Mouse (Mus musculus): Measurements from ENCODE around the gene Clstn3. TPM values are rescaled to one million over a fixed set of nuclear protein-coding genes. Genes with fewer than 3 reads are reported as not detected.
"Not testable (repeated sequence)": the region's sequence is repeated elsewhere in the genome, so short reads cannot be mapped to it uniquely, and the experiment has no call there.

Clstn3 gene
- total RNA-seq, 2 experiments from 2014 or later = 371 to 377 TPM

DNA sequence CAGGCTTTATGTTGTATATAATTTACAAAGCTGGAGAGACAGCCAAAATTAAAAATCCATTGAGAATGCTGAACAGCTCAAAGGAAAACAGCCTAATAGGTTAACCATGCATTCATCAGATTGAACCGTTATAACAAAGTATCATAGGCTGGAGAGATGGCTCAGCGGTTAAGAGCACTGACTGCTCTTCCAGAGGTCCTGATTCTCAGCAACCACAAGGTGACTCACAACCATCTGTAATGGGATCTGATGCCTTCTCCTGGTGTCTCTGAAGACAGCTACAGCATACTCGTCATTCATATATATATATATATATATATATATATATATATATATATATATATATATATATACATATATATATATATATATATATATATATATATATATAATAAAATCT lies 19.2 kb upstream of the Clstn3 start:
- DNase-seq (ENCODE audit: low spot score in 2 of 2); intact Hi-C loops (cut with DNase I): not testable (repeated sequence)

DNA sequence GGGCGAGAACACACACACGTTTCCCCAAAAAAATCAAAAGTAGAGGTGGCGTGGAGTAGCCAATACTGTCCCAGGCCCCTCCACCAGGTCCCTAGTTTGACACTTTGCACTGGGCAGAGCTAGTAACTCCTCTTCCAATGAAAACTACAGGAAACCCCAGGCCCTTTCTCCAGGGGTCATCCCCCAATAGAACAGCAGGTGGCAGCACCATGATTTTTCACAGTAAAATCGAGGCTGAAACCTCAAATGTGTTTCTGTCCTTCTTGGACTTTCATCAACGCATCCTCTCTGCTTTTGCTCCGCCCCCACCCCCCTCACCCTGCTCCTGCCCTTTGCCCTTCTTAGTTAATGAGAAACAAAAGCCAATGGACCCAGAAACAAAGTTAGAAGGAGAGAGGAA lies 17.0 kb upstream of the Clstn3 start:
- intact Hi-C loops (cut with DNase I) = no loop called here
- DNase-seq (ENCODE audit: low spot score in 2 of 2) = peak in 1 of 2 experiments; percentile 62

DNA sequence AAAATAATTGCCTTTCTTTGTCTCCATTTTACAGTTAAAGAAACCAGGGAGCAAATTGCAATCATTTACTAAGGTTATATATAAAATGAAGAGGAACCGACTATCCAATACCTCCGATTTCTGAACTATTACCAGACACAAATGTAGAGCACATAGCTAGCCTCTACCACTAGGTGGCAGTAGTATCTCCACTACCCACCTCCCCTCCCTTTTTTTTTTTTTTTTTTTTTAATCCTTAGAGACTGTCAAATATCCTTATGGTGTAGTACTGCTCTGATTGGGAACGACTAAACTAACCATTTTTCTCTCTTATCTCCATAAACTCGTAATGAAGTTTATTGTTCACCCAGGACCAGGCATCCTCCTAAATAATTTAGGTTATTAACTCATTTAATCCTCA lies 15.7 kb upstream of the Clstn3 start:
- intact Hi-C loops (cut with DNase I) = no loop called here
- DNase-seq (ENCODE audit: low spot score in 2 of 2) = peak; percentile 62 to 76

DNA sequence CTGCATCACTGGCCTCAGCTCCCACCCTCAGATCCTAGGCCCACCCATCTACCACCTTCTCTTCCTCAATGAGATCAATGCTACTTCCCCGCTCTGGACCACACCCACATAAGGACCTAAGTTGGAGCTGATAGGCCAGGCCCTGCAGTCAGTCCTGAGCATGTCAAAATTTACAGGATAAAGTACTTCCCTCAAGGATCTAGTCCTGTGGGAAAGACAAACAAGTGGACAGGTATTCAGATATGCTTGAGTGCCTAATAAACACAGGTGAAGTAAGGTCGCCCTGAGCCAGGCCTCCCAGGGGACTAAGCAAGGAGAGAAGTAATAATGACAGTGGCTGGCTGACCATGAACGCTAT lies 15.0 kb upstream of the Clstn3 start:
- DNase-seq (ENCODE audit: low spot score in 2 of 2) = no peak
- intact Hi-C loops (cut with DNase I) = no loop called here

DNA sequence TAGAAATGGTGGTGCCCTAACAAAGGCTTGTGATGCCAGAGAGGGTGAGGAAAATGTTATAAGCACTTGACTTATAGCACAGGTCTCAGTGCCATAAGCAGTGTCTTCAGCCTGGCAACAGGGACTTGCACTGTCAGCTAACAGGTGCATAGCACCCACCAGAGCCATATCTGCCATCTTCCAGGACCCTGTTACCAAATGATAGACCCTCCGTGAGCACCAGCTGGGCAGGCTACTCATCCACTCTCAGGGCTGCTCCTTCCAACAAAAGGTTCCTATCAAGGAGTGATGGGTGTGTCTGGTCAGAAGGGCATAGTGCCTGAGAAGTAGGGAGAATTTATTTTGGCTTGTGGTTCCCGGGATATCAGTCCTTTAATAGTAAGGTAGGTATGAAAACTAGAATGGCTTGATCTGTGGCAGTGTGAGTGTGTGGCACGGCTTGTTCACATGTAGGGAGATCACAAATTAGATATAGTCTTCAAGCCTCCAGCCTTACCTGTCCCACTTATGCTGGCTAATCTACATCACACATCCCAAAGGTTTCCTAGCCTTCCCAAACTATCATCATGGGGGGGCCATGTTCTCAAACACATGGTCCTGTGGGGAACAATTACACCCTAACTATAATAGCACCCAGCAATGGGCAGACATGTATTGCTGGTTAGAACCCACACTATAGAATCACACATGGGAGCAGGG lies 14.4 kb upstream of the Clstn3 start:
- intact Hi-C loops (cut with DNase I) = no loop called here
- DNase-seq (ENCODE audit: low spot score in 2 of 2) = no peak

DNA sequence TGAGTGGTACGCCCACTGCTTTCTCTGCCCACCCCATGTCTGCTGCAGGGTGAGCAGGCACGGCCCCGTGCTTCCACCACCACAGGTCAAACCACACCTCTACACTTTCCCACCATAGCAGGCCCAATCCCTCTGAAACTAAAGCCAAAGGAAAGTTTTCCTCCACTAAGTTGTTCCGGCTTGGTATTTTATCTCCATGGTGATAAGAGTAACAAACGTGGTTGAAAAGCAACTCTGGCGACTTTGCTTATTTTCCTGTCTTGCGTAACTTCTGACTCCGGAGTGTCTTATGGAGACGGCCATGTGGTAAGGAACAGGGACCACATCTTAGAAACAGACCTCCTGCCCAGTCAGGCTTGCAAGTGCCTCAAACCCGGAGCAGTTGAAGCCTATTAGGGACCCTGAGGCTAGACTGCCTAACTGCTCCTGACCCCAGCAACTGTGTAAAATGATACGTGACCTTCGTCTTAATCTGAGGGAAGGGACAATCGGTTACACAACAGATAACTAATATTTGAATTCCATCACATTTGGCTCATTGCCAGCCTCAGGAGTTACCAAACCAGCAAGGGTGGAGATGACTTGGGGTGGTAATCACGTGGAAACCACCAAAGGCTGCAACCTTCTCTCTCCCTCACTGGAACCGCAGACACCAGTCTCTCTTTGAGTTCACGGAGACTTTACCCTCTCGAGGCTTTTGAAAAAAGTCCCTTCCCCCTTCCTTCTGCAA lies 13.5 kb upstream of the Clstn3 start:
- intact Hi-C loops (cut with DNase I) = no loop called here
- no peak for DNase-seq (ENCODE audit: low spot score in 2 of 2)

DNA sequence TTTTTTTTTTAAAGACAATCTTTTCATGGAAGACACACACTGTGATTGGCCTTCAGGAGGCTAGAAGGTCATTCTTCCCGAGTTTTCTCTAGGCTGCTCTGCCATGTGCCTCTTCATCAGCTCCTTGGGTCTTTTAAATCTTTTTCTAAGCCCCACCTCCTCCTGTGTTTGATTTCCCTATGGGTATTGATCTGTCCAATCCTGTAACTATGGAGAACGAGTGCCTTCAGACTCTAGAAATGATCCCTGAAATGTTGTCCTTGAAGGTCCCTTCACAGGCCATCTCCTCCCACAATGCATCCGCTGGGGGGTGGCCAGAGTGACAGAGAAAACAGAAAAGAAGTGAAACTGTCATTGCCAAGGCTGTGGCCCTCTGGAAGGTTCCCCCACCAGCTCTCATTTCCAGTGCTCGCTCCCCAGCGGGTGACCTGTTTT lies 12.6 kb upstream of the Clstn3 start:
- DNase-seq (ENCODE audit: low spot score in 2 of 2) = no peak
- intact Hi-C loops (cut with DNase I) = no loop called here

DNA sequence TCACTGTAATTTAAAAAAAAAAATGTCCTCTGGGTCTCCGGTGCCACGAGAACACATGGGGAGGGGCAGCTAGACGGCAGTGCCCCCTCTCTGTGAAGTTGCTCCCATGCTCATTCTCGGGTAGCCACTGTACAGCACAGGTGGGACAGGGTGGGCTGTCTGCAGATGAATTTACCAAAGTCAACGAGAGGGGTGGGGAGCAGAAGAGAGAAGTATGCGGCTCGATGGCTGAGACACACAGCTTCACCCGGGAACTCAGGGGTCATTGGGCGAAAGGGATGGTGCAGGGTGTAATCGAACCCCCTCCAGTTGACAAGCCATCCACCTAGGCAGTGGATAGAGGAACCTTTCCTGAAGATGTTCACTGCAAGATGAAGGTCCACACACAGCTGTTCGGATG lies 12.2 kb upstream of the Clstn3 start:
- intact Hi-C loops (cut with DNase I) = no loop called here
- DNase-seq (ENCODE audit: low spot score in 2 of 2) = no peak

DNA sequence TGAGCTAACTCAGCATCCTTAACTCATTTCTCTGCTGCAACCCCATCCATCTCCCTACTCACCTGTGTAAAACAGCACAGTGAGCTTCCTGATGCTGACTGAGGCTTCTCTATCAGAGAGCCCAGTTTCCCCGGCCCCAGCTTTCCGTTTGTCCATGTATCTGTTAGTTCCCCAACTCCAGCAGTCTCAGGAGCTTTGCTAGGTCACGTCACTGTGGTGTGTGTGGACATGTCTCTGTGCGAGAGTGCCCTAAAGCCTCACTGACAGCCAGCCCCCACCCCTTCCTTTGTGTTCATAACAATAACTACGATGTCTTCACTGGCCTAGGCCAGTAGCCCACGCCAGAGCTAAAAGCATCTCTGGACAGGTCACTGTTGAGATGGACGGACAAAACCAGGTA lies 11.6 kb upstream of the Clstn3 start:
- intact Hi-C loops (cut with DNase I) = no loop called here
- DNase-seq (ENCODE audit: low spot score in 2 of 2) = no peak

DNA sequence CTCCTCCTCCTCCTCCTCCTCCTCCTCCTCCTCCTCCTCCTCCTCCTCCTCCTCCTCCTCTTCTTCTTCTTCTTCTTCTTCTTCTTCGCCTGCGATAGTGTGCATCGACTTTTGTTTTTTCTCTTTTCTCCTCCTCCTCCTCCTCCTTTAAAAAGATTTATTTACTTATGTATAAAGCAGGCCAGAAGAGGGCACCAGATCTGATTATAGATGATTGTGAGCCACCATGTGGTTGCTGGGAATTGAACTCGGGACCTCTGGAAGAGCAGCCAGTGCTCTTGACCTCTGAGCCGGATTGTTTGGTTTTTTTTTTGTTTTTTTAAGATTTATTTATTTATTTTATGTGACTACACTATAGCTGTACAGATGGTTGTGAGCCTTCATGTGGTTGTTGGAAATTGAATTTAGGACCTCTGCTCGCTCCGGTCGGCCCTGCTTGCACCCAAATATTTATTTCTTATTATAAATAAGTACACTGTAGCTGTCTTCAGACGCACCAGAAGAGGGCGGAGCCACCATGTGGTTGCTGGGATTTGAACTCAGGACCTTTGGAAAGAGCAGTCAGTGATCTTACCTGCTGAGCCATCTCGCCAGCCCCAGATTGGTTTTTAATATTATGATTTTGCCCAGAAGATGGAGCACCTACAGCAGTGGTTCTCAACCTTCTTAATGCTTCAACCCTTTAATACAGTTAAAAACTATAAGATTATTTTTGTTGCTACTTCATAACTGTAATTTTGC lies 10.9 kb upstream of the Clstn3 start:
- intact Hi-C loops (cut with DNase I); DNase-seq (ENCODE audit: low spot score in 2 of 2): not testable (repeated sequence)

DNA sequence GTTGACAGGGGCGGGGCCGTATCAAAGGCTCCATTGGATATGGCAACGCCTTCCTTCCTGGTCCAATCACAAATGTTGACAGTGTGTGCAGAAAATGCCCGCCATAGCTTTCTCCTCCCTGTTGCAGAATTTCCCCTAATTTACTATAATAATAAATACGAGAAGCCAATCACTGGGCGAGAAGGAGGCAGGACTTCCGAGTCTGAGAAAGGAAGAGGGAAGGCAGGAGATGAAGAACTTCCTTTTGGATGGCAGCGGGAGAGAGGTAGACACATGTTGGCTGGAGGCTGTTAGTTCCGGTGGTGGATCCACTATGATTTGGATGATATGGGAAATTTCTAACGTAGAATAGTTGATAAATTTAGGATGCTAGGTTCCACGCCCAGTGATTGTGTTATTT lies 10.0 kb upstream of the Clstn3 start:
- DNase-seq (ENCODE audit: low spot score in 2 of 2) = no peak
- intact Hi-C loops (cut with DNase I) = no loop called here

DNA sequence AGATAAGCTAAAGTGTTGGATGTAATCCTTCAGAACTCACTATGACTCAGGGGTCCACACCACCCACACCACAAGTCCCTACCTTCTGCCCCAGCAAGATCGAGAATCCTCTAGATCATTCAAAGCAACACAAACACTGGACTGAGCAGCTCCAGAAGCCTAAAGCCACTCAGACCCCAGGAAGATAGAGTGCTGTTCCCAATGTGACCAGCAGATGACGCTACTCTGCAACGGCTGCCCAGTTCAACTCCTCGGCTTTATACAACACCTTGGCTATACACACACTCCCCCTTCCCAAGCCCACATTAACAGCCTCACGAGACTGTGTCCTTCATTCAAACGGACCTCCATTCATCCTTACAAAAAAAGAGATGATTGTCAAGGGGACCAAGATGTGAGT lies 8.2 kb upstream of the Clstn3 start:
- peak in 1 of 2 experiments; percentile 61 for DNase-seq (ENCODE audit: low spot score in 2 of 2)
- intact Hi-C loops (cut with DNase I) = no loop called here

DNA sequence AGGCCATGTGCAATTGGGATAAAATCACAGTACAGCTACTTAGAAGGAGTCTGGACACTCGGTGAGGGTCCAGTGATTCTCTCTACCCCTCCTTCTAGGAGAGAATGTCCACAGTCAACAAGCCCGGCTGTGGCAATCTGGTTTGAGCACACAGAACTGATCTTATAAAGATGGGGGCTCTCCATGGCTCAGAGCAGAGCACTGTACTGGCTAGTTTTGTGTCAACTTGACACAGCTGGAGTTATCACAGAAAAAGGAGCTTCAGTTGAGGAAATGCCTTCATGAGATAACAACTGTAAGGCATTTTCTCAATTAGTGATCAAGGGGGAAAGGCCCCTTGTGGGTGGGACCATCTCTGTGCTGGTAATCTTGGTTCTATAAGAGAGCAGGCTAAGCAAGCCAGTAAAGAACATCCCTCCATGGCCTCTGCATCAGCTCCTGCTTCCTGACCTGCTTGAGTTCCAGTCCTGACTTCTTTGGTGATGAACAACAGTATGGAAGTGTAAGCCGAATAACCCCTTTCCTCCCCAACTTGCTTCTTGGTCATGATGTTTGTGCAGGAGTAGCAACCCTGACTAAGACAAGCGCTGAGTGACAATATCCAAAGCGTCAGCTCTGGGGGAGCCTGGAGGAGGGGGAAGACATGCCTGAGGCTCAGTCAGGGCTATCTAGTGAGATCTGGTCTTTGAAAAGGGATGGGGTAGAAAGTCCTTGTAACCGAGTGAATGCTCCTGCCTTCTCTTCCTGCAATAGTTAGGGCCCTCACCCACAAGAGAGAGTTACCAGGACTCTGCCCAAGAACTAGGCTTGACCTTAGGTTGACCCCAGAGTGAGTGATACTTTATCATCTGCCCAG lies 7.4 kb upstream of the Clstn3 start:
- intact Hi-C loops (cut with DNase I); DNase-seq (ENCODE audit: low spot score in 2 of 2): not testable (repeated sequence)

DNA sequence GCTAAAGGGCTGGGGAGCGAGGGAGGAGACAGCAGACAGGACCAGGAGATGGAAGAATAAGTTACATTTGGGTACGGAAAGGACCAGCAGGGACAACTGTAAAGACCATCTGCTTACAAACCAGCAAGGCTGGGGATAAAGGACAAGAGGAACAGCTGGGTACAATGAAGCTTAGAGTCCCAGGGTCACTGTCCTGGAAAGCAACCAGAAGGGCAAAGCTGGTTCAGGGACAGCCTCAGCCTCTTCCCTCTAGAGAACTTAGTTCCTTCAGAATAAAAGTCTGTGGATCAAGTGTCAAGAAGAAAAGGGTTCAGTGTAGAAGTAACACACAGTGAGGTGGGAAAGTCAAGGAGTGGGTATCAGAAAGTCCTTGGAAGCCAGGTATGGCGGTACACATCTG lies 6.5 kb upstream of the Clstn3 start:
- no peak for DNase-seq (ENCODE audit: low spot score in 2 of 2)
- intact Hi-C loops (cut with DNase I) = no loop called here

DNA sequence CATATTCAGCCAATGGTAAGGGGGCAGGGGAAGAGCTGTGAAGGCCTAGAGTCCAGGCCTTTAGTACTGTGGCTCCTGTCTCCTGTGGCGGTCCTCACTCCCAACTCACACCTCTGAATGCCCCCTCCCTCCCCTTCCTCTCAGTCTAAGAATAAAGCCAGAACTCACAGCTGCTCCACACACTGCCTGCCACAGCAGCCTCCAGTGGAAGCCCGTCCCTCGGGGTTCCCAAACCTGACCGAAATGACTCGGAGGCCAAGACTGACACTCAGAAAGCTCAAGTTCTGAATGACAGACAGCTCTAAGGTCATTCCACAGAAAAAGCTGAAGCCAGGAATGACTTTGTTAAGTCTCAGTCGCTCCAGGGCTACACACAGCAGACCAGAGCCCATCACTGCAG lies 1.1 kb upstream of the Clstn3 start:
- DNase-seq (ENCODE audit: low spot score in 2 of 2) = no peak
- intact Hi-C loops (cut with DNase I) = no loop called here

DNA sequence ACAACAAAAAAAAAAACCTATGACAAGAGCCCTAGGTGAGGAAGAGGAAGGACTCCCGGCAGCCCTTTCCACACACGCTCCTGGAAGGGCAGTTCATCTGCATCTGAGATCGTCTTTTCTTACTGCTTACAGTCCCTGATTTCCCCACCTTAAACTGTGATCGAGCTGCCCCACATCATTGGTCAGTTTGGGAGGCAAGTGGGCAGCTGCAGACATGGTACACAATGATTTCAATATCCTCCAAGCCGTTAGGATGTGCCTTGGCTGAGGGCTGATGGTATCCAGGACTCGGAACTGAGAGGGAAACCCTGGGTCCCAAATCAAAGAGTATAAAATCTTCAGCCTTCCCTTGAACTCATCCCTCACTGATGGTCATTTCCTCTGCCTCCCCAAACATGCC lies 705 bp upstream of the Clstn3 start:
- DNase-seq (ENCODE audit: low spot score in 2 of 2) = no peak
- intact Hi-C loops (cut with DNase I) = no loop called here

DNA sequence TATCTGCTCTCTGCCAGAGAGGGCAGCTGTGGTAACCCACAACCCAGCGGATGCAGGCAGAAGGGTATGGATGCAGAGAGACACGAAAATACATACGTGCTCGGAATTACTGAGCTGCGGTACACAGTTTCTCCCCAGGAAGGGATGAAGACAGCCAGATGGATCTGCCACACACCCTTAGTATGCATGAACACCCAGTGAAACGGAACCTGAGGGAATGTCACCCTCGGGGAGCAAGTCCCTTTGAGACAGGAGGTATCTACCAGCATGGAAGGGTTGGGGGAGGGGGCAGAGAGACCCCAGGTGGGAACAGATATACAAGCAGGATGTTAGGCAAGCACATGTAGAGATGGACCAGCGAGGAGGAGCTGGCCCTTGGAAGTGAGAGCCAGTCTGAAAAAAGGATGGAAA lies 708 bp downstream of the Clstn3 start:
- intact Hi-C loops (cut with DNase I) = no loop called here
- peak; percentile 19 to 41 for DNase-seq (ENCODE audit: low spot score in 2 of 2)

DNA sequence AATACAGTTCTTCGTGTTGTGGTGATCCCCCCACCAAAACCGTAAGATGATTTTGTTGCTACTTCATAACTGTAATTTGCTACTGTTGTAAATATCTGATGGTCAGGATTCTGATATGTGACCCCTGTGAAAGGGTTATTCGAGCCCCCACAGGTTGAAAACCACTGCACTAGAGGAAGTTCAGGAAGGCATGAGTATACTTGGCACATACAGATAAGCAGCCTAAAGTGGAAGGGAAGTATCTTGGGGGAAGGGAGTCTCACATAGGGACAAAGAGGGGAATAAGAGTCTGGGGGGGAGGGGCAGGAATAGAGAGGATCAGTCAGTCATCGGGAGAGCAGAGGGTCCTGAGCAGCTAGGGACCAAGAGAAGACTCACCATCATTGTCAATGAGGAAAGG lies 5.2 kb downstream of the Clstn3 start:
- DNase-seq (ENCODE audit: low spot score in 2 of 2) = no peak
- intact Hi-C loops (cut with DNase I) = no loop called here

DNA sequence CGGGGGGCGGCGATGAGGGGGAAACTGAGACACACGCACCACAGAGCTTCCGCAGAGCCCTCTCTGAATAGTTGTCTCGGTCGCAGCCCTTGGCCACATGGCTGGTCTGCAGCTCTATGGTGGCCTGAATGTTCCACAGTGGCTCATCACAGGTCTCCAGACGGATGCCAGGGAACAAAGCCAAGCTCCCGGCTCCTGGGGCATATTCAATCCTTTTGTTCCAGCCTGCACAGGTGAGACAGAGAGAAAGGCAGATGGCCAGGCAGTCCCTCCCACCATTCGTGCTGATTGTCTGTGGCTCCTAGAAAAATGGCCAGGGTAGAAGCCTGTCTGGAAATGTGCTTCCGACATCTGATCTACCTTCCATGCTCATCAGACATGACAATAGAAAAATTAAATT lies 6.1 kb downstream of the Clstn3 start:
- no peak for DNase-seq (ENCODE audit: low spot score in 2 of 2)

DNA sequence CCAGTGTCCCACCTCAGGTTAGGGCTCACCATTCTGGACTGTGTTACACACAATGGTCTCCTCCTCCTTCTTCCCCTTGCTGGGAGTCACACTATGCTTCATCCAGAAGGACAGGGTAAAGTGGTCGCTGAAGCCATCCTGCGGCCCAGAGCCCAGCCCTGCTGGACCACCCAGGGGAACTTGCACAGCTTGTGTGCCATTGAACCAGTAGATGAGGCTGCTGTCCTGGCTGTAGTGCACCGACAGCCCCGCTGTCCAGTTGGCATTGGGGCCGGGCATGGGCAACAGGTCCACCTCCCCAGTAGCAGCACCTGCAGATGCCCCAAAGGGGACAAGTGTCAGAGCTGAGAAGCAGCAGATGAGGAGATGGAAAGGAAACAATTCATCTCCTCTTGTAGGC lies 6.8 kb downstream of the Clstn3 start:
- intact Hi-C loops (cut with DNase I) = no loop called here
- DNase-seq (ENCODE audit: low spot score in 2 of 2) = no peak

More for the DNA sequence above, 6.1 kb downstream of the Clstn3 start:
- intact Hi-C loops (cut with DNase I) = no loop called here
